Mouse (Mus musculus) forebrain, embryonic 10.5 days (tissue): Measurements from ENCODE around the gene Calhm2. TPM values are rescaled to one million over a fixed set of nuclear protein-coding genes. Genes with fewer than 3 reads are reported as not detected.

Source experiments
- DNase-seq: peaks from one replicate; pipeline ENCODE4 v3.0.0-alpha.2; 2017; ENCODE audit warnings: low spot score; ENCODE audit errors: extremely low spot score
- H3K27ac ChIP-seq: fragments of 300-500 bp; sonication (generic); 2 replicates; pipeline ENCODE4 v1.5.1; 2016; ENCODE audit warnings: mild to moderate bottlenecking
- H3K27me3 ChIP-seq: fragments of 300-500 bp; sonication (generic); 2 replicates; pipeline ENCODE4 v1.6.1; 2016; ENCODE audit warnings: mild to moderate bottlenecking; ENCODE audit not compliant: poor library complexity, severe bottlenecking
- H3K36me3 ChIP-seq: fragments of 300-500 bp; sonication (generic); replicated peaks from 2 replicates; pipeline ENCODE4 v1.6.1; 2016; ENCODE audit warnings: mild to moderate bottlenecking, moderate library complexity
- H3K4me1 ChIP-seq: fragments of 300-500 bp; sonication (generic); 2 replicates; pipeline ENCODE4 v1.6.1; 2016
- H3K4me3 ChIP-seq: fragments of 300-500 bp; sonication (generic); 2 replicates; pipeline ENCODE4 v1.5.1; 2016; ENCODE audit warnings: mild to moderate bottlenecking, moderate library complexity
- H3K9me3 ChIP-seq: fragments of 300-500 bp; sonication (generic); 2 replicates; pipeline ENCODE4 v1.6.1; 2016; ENCODE audit warnings: mild to moderate bottlenecking, moderate library complexity
- WGBS: fragments of 180-500 bp; shearing (Covaris S2); methylation state at CpG from one replicate; pipeline ENCODE4 v1.1.7; 2016; 5-methylcytosine and 5-hydroxymethylcytosine counted together
- polyA plus RNA-seq: library from polyadenylated mRNA; unstranded; fragments of >200 nt; fragmentation: Nextera tagmentation; extraction: Ambion mirVana; gene quantifications from 2 replicates; pipeline ENCODE4 v1.2.1, GENCODE M21; 2016

Gene Calhm2
- polyA plus RNA-seq = 1.8 and 1.9 TPM in 2 replicates

DNA sequence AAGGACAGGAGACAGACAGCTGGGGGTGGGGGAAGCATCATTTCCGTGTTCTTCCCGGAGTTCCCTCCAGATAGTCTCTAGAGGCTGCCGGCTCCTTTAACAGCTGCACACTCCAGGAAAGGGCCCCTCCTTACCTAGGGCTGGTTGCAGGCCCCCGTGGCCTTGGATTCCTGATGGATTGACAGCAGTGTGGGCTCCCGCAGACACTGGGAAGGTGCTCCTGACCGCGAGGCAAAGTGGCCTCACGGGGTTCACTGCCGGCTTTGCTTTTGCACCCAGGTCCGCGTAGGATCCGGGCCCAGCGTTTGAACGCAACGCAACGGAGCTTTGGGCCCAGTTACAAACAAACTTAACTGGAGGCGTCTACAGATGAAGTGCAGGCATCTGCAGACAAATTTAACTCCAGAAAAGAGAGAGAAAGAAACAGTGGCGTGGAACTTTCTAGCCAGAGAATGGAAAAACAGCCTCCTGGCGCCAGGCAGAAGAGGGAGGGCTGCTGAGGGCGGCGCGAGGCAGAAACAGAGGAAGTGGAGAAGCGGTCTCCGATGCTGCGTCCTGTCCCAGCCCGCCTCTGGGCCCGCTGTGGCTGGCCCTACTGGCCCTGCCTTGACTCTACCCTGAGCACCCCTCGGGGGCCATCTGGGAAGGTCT is at the start of gene Calhm2:
Gene Calhm2 (minus strand): TSS at position 524 of the 651 bp plus-strand sequence.
- H3K36me3 ChIP-seq = peaks cover 6% of the 10 kb centered on the region
- peaks cover 33% of the 10 kb centered on the region for H3K27me3 ChIP-seq
- H3K9me3 ChIP-seq = no peaks in the 10 kb centered on the region
- DNase-seq = peak; percentile 27
- 8% methylated on average over 28 of the region's 28 CpGs for WGBS
- H3K27ac ChIP-seq = peak within 1 kb of the TSS; percentile 79
- peak within 1 kb of the TSS; percentile 42 for H3K4me3 ChIP-seq
- H3K4me1 ChIP-seq = peaks cover 24% of the 10 kb centered on the region

DNA sequence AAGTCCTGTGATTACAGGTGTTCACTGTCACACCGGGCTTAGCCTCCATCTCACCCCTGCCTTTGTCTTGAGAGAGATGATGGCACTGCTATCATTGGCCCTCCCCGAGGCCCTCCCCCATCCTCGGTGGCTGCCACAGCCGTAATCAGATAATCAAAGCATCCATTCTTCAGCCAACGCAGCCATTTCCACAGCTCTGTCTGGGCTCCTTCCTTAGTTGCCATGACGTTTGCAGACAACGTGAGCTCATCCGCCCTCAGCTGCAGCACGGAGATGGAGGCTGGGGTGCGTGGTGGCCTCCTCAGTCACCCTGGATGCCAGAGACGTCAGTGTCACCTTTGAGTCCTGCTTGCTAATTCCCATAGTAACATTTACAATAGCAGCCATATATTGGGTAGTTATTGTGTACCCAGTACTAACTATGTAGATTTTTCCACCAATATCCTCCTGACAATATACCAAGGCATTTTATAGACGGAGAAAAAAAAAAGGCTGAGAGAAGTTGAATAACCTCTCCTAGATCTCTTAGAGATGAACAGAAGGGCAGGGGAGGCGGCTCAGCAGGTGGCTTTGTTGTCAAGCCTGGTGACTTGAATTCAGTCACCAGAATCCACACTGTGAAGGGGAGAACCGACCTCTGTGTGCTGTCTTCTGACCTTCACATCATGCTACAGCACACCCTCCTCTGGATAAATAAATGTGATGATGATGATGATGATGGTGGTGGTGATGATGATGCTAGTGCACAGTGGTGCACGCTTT is 48.6 kb upstream of the Calhm2 start:
- no peak overlapping the region for H3K27ac ChIP-seq
- no peak for DNase-seq
- 57% methylated on average over 15 of the region's 15 CpGs for WGBS

DNA sequence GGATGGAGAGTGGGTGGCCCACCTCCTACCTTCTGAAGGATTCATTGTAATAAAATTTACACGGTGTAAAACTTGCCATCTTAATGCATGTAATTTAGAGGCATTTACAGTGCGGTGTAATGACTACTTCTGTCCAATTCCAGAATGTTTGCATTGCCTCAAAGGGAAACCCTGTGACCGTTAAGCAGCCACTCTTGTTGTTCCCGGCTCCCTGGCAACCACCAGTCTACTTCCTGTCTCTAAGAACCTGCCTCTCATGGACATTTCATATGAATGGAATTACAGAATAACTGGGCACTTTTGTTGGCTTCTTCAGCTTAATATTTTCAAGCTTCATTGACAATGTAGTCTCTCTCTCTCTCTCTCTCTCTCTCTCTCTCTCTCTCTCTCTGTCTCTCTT is 46.6 kb upstream of the Calhm2 start:
- Histone ChIP-seq H3K4me1 (peaks cover 34% of the 10 kb centered on the region), H3K4me3 (no peak overlapping the region), H3K27ac (no peak overlapping the region), H3K36me3 (no peaks in the 10 kb centered on the region), H3K9me3 (peaks cover 10% of the 10 kb centered on the region), H3K27me3 (peaks cover 25% of the 10 kb centered on the region)
- WGBS = 78% methylated on average over 4 of the region's 4 CpGs
- DNase-seq = no peak

More for the DNA sequence above, 48.6 kb upstream of the Calhm2 start:
- Histone ChIP-seq H3K9me3 (peaks cover 6% of the 10 kb centered on the region), H3K27me3 (peaks cover 5% of the 10 kb centered on the region), H3K4me1 (peaks cover 32% of the 10 kb centered on the region), H3K36me3 (no peaks in the 10 kb centered on the region), H3K4me3 (no peak overlapping the region)

DNA sequence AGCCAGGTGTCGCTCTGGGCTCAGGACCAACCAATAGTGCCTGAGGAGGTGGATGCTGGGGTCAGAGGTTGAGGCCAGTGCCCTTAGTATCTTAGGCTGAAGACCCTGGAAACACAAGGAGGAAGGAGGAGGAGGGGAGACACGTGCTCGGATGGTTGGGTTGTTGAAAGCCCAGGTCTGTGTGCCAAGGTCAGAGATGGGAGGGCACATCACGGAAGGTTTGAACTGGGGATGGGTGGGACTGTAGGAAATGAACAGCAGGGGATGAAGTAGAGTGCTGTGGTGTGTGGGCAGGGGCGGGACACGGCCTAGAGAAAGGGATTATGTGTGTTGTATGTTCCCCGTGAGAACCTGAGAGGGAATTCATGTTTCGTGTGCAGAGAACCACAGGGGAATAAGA is 46.1 kb upstream of the Calhm2 start:
- Histone ChIP-seq H3K9me3 (peaks cover 10% of the 10 kb centered on the region), H3K27me3 (peaks cover 30% of the 10 kb centered on the region), H3K4me3 (no peak overlapping the region), H3K4me1 (peaks cover 39% of the 10 kb centered on the region), H3K36me3 (no peaks in the 10 kb centered on the region), H3K27ac (no peak overlapping the region; the same call in 1 of the 2 replicates)
- DNase-seq = no peak
- WGBS = 71% methylated on average over 8 of the region's 8 CpGs

DNA sequence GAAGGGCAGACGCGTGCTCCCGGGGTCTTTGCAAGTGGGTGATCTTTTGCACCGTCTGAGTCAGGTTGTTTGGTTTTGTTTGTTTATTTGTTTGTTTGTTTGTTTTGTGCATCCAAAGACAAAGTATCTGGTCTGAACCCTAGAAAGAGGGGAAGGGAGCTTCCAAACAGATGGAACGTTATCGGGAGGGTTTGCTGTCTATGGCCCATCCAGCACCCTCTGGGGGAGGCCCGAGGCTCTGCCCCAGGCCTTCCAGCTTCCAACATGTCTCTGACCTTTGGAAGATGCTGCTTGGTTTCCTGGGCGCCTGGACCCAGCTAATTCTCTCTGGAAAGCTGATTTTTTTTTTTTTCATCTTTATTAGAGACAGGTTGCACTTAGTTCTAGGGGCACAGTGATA is 41.9 kb upstream of the Calhm2 start:
- H3K4me1 ChIP-seq = peaks cover 28% of the 10 kb centered on the region
- DNase-seq = no peak
- peaks cover 72% of the 10 kb centered on the region for H3K27me3 ChIP-seq
- no peaks in the 10 kb centered on the region for H3K36me3 ChIP-seq
- H3K9me3 ChIP-seq = peaks cover 10% of the 10 kb centered on the region
- 12% methylated on average over 8 of the region's 8 CpGs for WGBS
- no peak overlapping the region for H3K27ac ChIP-seq
- peak overlapping the region; percentile 80 for H3K4me3 ChIP-seq

DNA sequence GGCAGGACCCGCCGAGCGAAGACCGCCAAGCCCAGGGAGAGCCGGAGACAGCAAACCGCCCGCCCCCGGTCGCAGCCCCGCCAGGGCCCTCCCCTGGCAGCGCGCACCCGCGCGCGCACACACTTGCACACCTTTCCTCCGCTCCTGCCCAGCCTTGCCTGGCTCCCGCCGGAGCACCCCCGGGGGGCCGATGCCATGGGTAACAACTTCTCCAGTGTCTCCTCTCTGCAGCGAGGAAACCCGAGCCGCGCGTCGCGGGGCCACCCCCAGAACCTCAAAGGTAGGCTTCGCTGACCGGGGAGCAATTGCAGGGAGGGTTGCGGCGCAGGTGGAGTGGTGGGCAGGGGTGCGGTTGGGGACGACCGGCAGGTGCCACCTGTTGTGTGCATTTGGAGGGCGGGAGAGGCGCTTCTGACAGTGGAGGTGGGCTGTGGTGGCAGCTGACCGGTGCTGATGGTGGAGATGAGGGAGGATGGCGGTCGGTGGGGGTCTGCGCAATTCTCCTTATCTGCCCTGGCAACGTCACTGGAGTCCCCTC is 41.2 kb upstream of the Calhm2 start:
- H3K27ac ChIP-seq = peak overlapping the region; percentile 74
- peaks cover 10% of the 10 kb centered on the region for H3K9me3 ChIP-seq
- WGBS = under 1% methylated on average over 39 of the region's 42 CpGs
- peak; percentile 27 for DNase-seq
- peaks cover 74% of the 10 kb centered on the region for H3K27me3 ChIP-seq
- H3K4me1 ChIP-seq = peaks cover 28% of the 10 kb centered on the region
- H3K36me3 ChIP-seq = no peaks in the 10 kb centered on the region
- H3K4me3 ChIP-seq = peak overlapping the region; percentile 80

DNA sequence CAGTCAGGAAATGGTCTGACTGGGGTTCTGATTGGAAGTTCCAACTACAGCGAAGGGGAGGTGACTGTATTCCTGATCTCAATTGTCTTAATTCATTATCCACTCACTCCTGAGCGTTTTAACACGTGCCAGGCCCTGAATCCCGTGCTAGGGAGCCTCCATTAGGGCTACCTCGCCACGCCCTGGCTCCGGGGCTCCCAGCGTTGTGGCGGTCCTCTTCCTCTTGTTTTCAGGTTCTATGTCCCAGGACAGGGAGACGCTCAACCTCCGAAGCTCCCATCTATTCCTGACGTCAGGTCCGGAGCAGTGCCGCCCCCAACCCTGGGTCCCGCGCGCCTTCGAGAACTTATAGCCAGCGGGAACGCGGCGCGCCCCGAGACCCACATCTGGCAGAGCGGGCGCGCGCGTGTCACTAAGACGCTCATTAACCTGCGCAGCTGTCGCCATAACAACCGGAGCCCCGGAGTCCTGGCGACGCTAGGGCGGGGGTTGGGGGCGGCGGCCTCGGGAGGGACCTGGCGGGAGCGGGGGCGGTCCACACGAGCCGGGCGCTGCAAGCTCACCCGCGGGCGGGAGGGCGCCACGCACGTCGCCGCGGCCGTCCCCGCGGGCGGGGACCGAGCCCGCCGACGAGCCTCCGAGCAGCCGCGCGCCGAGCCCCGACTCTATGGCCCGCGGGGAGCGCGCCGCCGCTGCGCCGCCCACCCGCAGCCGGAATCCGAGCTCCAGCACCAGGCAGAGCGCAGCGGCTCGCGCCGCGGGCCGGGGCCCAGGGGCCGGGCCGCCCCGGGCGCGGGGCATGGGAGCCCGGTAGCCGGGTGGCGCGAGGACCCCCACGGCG is 40.6 kb upstream of the Calhm2 start, which contains the start of gene Neurl1a:
Gene Neurl1a (plus strand): TSS at position 390 of the 841 bp plus-strand sequence.
- Histone ChIP-seq H3K4me3 (peak within 1 kb of the TSS; percentile 80), H3K36me3 (no peaks in the 10 kb centered on the region), H3K9me3 (peaks cover 10% of the 10 kb centered on the region), H3K4me1 (peaks cover 21% of the 10 kb centered on the region), H3K27me3 (peaks cover 74% of the 10 kb centered on the region), H3K27ac (peak within 1 kb of the TSS; percentile 74)
- WGBS = under 1% methylated on average over 98 of the region's 98 CpGs
- peak; percentile 65 for DNase-seq

DNA sequence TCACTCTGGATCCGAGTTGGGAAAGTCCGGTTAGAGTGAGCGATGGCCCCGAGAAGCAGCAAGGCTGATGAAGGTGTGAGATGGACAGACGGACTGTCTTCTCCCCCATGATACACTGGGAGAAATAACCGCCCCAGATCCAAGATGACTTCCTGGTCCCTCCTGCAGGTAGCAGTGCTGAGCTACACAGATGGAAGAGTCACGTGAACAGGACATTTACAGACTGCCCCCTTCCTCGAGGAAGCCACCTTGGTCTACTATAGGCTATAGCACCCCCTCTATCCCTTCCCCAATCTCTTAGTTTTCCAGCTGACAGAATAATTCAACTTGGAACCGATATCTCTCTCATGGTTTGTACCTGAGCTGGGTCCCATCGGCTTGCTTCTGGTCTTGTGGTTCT is 39.9 kb upstream of the Calhm2 start:
- Histone ChIP-seq H3K4me1 (peaks cover 18% of the 10 kb centered on the region), H3K36me3 (no peaks in the 10 kb centered on the region), H3K4me3 (peak overlapping the region; percentile 80), H3K27ac (no peak overlapping the region), H3K9me3 (peaks cover 10% of the 10 kb centered on the region), H3K27me3 (peaks cover 74% of the 10 kb centered on the region)
- 19% methylated on average over 10 of the region's 10 CpGs for WGBS
- DNase-seq = peak; percentile 24

DNA sequence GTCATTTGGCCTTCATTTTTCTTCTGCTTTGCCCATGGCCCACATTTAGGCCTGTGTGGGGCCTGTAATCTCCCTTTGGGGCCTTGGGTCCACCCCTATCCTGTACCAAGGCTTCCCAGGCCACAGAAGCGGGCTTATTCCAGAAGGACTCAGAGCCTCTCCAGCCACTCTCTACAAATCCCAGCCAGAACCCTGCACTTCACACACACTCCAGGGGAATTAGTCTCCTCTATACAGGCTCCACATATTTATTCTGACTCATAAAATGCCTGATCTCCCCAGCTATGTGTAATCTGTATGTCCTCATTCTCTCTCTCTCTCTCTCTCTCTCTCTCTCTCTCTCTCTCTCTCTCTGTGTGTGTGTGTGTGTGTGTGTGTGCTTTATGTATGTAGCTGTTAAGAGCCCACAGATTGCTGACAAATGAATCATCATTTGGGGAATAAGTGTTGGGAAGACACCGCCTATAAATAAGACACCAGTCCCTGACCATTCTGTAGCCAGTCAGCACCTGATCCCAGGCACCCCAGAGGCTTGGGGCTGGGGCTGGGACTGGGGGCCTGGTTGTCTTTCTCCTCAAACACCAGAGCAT is 38.9 kb upstream of the Calhm2 start:
- no peaks in the 10 kb centered on the region for H3K36me3 ChIP-seq
- H3K27ac ChIP-seq = no peak overlapping the region
- DNase-seq = no peak
- WGBS = 79% methylated on average over 2 of the region's 2 CpGs
- peaks cover 18% of the 10 kb centered on the region for H3K4me1 ChIP-seq
- no peak overlapping the region for H3K4me3 ChIP-seq
- H3K27me3 ChIP-seq = peaks cover 71% of the 10 kb centered on the region
- peaks cover 7% of the 10 kb centered on the region for H3K9me3 ChIP-seq

DNA sequence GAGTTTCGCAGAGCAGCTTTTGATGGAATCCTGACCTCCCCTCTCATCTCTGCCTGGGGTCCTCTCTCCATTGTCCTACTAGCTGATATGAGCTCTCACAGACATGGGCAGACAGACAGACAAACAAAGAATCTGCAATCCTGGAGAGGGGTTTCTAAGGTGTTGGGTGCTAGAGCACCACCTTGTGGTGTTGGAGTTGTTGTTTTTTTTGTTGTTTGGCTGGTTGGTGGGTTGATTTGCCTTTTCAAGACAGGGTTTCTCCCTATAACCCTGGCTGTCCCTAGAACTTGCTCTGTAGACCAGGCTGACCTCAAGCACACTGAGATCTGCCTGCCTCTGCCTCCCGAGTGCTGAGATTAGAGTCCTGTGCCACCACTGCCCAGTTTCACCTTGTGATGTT is 37.4 kb upstream of the Calhm2 start:
- H3K27me3 ChIP-seq = peaks cover 56% of the 10 kb centered on the region
- DNase-seq = no peak
- peaks cover 2% of the 10 kb centered on the region; the same call in 1 of the 2 replicates for H3K9me3 ChIP-seq
- H3K4me1 ChIP-seq = peaks cover 18% of the 10 kb centered on the region
- H3K36me3 ChIP-seq = no peaks in the 10 kb centered on the region
- no peak overlapping the region for H3K27ac ChIP-seq
- 79% methylated on average over 2 of the region's 2 CpGs for WGBS
- no peak overlapping the region for H3K4me3 ChIP-seq

DNA sequence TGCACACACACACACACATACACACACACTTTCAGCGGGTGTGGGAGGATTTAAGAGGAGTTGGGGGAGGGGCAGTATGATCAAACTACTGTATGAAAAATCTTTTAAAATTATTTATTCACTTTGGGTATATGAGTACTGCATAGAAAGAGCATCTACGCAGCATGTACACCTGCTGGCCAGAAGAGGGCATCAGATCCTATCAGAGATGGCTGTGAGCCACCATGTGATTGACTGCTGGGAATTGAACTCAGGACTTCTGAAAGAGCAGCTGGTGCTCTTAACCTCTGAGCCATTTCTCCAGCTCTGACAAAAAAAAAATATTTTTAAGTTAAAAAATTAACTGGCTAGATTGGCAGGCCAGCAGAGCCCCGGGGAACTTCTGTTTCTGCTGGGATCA is 36.4 kb upstream of the Calhm2 start:
- Histone ChIP-seq H3K4me1 (peaks cover 14% of the 10 kb centered on the region), H3K27me3 (peaks cover 47% of the 10 kb centered on the region), H3K36me3 (no peaks in the 10 kb centered on the region), H3K4me3 (no peak overlapping the region), H3K9me3 (peaks cover 3% of the 10 kb centered on the region; the same call in 1 of the 2 replicates), H3K27ac (no peak overlapping the region)
- WGBS = 60% methylated on average over 3 of the region's 3 CpGs
- no peak for DNase-seq
